Comparison of ENCODE assay signal across 19 mouse cellular contexts in the genomic region with DNA sequence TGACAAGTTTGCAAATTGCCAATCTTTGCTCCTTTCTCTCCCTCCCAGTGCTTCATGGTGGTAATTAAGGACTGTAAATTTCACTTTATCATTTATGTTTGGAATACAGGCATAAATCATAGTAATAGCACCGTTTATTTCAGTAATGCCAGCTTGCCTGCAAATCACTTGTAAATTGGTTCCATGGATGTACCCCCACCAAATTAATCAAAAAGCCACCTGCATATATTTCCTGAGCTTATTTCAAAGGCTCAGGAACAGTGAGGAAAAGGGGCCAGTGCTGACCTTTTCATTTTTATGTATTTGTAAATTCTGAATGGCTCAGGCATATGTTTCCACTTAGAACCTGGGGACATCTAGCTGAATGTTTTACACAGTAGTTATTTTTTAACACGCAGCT.
"Had no signal": no experiment of that assay in that cellular context is flagged by ENCODE, and none has a peak within 500 bp of the region (broad histone marks: within the 10 kb centered on the region; RNA-seq: fewer than 3 reads in every experiment).

No protein-coding gene starts in this region.

- H3K9me3 ChIP-seq: kidney, embryonic 15.5 days; limb, embryonic 15.5 days; lung, embryonic 15.5 days; megakaryocyte, embryonic 14.5 days had no signal

- DNase-seq: kidney, adult 11 months; kidney, adult 8-10 months; kidney, postnatal 10 days; kidney, postnatal 36 days; layer of hippocampus, postnatal 36 days; liver, postnatal 0 days; lung, postnatal 10 days; lung, postnatal 36 days; midbrain, embryonic 14.5 days; thymus, adult 18-20 months; thymus, postnatal 36 days had no signal

- ATAC-seq: liver, postnatal 0 days had no signal

- H3K4me3 ChIP-seq: kidney, embryonic 15.5 days; left cerebral cortex, adult 2 months; limb, embryonic 15.5 days; lung, embryonic 15.5 days; megakaryocyte, embryonic 14.5 days had no signal

- H3K27me3 ChIP-seq: kidney, embryonic 15.5 days; limb, embryonic 15.5 days; lung, embryonic 15.5 days; megakaryocyte, embryonic 14.5 days had no signal

- H3K9ac ChIP-seq: kidney, embryonic 15.5 days; limb, embryonic 15.5 days; liver, embryonic 14.5 days; liver, postnatal 0 days; lung, embryonic 15.5 days had no signal

- H3K4me1 ChIP-seq: kidney, embryonic 15.5 days; limb, embryonic 15.5 days; lung, embryonic 15.5 days; megakaryocyte, embryonic 14.5 days had no signal

- H3K27ac ChIP-seq: kidney, embryonic 15.5 days; left cerebral cortex, adult 2 months; limb, embryonic 15.5 days; liver, embryonic 14.5 days; lung, embryonic 15.5 days had no signal

- H3K36me3 ChIP-seq: kidney, embryonic 15.5 days; limb, embryonic 15.5 days; lung, embryonic 15.5 days had no signal

- H3K4me2 ChIP-seq: kidney, embryonic 15.5 days; limb, embryonic 15.5 days; liver, embryonic 11.5 days; lung, embryonic 15.5 days; midbrain, embryonic 11.5 days had no signal
